Mouse (Mus musculus) CH12.LX (cell line): ENCODE measurements around the gene Rab40c.

Experiments
- EP300 ChIP-seq: IDR thresholded peaks from 2 replicates; pipeline ENCODE4 v1.6.1; 2011; ENCODE audit warnings: low read length, improper control_type of control experiment
- MAZ ChIP-seq: IDR thresholded peaks from 2 replicates; pipeline ENCODE4 v1.6.1; 2012; ENCODE audit warnings: low read depth, mild to moderate bottlenecking, inconsistent platforms, low read length, improper control_type of control experiment, moderate library complexity
- MXI1 ChIP-seq: IDR thresholded peaks from 2 replicates; pipeline ENCODE4 v1.6.1; 2011; ENCODE audit warnings: mild to moderate bottlenecking, low read depth, low read length, improper control_type of control experiment
- MYC ChIP-seq: IDR thresholded peaks from 2 replicates; pipeline ENCODE4 v1.6.1; 2011; ENCODE audit warnings: low read depth, mild to moderate bottlenecking, improper control_type of control experiment, low read length
- POLR2A ChIP-seq: IDR thresholded peaks from 2 replicates; pipeline ENCODE4 v1.6.1; 2011; ENCODE audit warnings: low read depth, mild to moderate bottlenecking, improper control_type of control experiment, low read length
- USF1 ChIP-seq: IDR thresholded peaks from 2 replicates; pipeline ENCODE4 v1.6.1; 2014; ENCODE audit warnings: low read depth, mild to moderate bottlenecking, inconsistent platforms, low read length, improper control_type of control experiment
- ZC3H11A ChIP-seq: IDR thresholded peaks from 2 replicates; pipeline ENCODE4 v1.6.1; 2012; ENCODE audit warnings: low read depth, mild to moderate bottlenecking, inconsistent platforms, low read length, improper control_type of control experiment
- ZNF384 ChIP-seq: IDR thresholded peaks from 2 replicates; pipeline ENCODE4 v1.6.1; 2012; ENCODE audit warnings: low read depth, low read length, improper control_type of control experiment, inconsistent platforms

GRCm38 (mm10) chr17:25866172-25866571 lies 53.4 kb downstream of the Rab40c start:
- no peak for TF ChIP-seq ZNF384
- no peak for TF ChIP-seq USF1
- TF ChIP-seq POLR2A, result no peak
- TF ChIP-seq MAZ, result no peak
- TF ChIP-seq MXI1, result no peak
- TF ChIP-seq EP300, result no peak
- no peak for TF ChIP-seq ZC3H11A
- TF ChIP-seq MYC, result no peak
